Mouse (Mus musculus) kidney, adult 8-10 months (tissue): Measurements from ENCODE around the gene Ring1.
"Not testable (repeated sequence)": the region's sequence is repeated elsewhere in the genome, so short reads cannot be mapped to it uniquely, and the experiment has no call there.

Experiments
- DNase-seq, 2 experiments: peaks; one replicate each; pipeline ENCODE4 v3.0.0; 2022

The Ring1 gene

DNA sequence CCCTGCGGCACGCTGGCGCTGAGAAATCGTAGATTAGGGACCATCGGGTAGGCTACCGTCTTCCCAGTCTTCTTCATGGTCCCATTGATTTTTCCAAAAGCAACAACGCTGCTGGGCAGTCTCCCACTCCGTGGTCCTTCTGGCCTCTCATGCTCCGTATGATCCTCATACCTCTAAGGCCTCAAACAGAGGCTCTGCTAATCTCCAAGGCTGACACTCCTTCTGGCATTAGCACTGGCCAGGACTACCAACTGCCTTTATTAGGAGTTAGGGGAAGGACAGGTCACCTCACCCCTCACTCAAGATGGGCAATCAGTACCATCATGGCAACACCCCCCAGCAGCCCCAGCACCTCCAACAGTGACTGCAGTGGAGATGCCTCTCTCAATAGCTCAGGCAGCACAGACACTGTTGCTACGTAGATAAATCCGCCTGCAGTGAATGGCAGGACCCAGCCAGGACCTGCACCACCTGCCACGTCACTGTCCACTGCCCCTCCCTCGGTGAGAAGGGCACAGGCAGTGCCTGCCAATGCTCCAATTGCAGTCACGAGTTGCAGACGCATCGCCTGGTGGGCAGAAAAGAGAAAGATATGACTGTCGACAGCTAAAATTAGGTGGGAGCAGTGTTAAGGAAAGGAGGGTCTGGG is 4.1 kb upstream of the Ring1 start:
- DNase-seq = peak in 1 of 2 experiments; percentile 14

DNA sequence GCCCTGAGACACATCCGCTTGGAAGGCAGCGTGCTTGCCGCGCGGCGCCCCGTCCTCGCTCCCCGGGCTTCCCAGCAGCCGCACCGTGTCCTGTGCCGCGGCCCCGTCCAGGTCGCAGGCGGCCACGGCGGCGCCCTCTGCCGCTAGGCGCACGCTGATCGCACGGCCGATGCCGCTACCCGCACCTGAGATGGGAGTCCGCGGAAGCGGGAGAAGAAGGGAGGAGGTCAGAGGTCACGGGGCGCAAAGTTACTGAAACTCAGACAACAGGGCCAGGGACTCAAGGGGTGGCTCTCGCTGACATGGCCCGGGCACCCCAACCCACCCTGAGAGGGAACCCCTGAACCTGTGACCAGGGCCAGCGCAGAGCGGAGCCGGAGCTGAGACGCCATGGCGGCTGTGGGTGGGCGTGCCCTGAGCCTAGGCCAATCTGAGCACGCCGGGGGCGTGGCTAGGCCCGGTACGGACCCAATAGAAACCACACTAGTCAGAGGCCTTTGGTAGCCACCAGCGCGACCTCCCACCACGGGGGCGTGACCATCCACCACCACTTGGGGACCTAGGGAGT is 3.3 kb upstream of the Ring1 start, which contains the start of gene H2-Ke6:
TSS of gene H2-Ke6 (minus strand) at position 405 of the 568 bp plus-strand sequence.
- DNase-seq = peak; percentile 95 to 97

DNA sequence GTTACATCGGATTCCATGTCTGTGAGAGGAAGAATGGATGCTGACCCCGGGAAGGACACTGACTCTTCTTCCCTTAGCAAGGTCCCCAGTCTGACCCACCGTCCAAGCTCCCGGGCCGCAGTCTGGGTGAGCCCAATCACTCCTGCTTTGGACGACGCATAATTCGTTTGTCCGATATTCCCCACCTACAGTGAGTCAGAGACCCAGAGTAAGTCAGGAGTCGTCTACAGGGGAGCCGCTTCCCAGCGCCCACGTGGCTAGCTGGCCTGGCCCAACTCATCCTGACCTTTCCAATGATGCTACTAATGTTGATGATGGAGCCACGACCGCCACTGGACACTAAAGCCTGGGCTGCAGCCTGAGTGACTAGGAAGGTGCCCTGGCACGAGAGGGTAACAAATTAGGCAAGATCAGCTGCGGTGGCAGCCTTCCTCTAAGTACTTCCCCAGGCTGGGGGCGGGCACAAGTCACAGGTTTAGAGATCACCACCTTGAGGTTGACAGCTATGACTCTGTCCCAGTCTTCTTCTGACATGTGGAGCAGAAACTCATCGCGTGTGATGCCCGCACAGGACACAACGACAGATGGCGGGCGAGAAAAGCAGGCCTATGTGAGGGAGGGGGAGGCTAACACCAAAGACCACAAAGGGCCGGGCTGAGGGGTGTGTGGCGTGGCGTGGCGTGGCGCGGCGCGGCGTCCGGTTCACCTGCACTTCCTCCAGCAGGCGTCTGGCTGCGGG is 2.6 kb upstream of the Ring1 start:
- peak; percentile 28 to 37 for DNase-seq

DNA sequence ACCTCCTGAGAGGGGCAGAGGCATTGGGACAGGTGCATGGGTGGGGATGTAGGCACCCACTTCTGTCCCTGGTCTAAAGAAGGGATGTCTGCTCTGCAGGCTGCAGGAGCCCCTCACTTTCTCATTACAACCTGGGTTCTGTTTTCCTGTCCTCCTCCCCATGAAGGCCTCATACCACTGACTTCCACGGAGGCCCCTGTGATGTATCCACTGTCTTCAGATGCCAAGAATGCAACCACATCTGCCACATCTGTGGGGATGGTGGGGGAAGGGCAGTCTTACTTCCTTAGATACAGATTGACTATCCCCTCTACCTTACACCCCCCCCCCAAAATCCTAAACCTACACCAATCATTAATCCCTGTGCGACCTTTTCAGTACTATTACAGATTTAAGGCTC is 1.7 kb upstream of the Ring1 start:
- DNase-seq = peak in 1 of 2 experiments; percentile 15

DNA sequence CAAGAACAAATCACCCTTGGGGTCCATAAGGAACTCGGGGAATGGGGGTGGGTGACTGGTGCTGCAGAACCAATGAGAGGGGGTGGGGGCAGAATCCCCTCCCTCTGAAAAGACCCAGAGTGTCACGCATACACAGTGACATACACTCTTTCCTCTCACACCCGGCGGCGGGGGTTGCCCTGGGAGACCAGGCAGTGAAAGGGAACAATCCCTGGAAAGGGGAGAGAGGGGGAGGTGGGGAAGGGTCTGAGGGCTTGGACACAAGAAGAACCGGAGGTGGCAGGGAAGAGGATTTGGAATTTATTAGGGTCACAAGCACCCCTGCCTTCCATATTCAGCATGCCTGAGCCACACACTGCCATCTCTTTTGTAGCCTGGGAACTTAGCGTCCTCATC is 1.3 kb upstream of the Ring1 start:
- no peak for DNase-seq

DNA sequence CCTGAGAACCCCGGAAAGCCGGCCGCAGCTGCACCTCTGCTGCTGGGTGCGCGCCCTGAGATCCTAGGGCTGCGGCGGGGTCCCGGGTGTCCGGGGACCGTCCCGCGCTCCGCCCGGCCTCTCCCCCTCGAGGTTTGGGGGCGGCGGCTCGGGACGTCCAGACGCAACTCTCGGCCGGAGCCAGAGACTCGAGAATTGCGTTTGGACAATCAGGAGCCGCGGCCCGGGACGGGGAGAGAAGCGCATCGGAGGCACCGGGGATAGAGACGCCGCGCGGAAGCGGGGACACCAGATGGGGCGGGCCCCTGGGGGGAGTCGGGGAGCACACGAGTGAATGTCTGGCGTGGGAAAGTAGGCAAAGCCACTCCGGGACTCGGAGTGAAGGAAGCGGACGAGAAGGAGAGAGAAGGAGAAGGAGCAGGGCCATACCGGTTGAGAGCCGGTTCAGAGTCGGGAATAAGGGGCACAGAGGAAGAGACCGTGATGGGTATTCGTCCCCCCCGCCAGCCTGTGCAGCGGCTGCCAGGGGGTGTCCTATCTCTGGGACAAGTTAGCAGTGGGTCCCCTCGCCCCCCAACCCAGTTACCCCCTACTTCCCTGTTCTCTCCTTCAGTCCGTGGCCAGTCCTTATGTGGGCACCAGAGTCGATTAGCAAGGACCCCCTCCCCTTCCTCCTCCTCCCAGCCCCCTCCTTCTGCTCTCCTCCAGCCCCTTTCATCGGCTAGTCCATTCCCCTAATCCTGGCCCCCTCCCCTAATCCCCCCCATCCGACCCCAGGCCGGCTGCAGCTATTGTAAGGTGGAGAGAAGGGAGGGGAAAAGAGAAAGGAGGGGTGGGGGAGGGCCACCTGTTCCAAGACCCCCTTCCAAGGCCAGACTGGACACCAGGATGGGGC is 628 bp upstream of the Ring1 start:
- no peak for DNase-seq

DNA sequence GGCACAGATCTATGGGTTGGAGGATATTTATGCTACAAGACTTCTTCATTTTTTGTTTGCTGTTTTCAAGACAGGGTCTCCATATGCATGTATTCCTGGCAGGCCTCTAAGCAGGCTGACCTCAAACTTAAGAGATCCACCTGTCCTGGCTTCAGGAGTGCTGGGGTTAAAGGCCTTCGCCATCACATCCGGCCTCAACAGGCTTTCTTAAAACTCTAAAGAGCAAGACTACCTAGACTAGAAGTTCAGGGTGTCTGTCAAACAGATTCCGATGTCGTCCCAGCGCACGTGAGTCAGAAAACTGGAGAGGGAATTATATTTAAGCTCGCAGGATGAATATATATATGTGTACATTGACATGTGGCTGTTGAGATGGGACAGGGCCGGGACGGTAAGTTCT is 802 bp downstream of the Ring1 start:
- DNase-seq = no peak

DNA sequence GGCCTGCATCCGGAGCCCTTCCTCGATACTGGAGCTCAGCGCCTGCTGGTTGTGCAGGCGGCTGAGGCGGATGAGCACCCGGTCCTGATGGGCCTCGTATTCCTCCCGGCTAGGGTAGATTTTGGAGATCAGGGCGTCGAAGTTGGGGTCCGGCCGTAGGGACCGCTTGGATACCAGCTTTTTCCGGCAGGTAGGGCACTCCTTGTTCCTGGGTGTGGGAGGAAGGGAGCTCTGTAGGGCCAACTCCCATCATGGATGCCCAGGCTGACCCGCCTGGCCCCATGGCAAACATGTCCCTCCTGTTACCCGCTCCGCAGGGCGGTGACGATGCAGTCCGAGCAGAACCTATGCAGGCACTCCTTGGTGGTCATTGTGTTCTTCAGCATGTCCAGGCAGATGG is 1.5 kb downstream of the Ring1 start:
- DNase-seq = no peak

DNA sequence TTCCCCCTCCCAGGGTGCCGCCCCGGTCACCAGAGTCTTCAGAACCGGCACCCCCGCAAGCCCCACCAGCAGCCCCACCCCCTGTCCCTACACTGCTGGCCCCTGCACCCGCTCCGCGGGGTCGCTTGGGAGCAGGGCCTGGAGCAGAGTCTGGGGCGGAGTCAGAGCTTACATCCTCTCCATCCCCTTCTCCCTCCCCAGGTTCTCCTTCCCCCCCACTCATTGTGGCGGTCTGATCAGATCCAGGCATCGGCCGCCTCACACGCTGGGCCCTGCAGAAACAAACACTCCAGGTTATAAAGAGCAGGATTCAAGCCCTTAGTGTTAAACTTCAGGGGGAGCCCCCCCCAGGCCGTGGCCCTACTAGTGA is 2.1 kb downstream of the Ring1 start:
- no peak for DNase-seq

DNA sequence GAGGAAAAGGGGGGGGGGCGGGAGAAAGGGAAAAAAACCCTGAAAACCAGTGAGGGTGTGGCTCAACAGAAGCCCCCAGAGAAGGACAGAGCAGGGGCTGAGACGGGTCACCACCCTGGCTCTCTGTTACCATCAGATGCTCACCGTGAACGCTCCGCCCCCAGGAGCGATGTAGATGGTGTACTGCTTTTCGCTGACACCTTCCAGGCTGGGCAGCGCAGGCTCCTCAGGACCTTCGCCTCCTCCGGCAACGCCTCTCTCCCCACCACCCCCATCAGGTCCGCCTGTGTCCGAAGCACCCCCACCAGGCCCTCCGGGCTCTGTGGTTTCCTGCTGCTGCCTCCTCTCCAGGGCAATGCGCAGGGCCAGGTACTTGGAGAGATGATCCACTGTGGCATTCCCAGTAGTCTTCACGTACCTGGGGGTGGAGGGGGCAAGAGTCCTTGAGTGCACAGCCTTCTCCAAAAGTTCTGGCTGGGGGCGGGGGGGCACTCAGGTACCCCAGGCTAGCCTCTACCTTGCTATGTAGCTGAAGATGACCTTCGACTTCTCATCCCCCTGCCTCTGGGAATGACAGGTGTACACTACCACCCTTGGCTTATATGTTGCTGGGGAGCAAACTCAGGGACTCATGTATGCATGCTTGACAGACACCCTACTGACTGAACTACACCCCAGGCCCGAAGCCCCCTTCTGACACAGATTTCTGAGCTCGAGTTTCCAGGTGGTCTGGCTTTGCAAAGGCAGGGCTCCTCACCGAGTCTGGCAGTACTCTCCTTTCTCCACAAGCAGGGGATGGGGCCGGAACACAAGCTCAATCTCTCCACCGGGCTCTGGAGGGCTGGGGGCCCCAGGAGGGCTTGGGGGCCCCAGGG is 2.7 kb downstream of the Ring1 start:
- no peak for DNase-seq

DNA sequence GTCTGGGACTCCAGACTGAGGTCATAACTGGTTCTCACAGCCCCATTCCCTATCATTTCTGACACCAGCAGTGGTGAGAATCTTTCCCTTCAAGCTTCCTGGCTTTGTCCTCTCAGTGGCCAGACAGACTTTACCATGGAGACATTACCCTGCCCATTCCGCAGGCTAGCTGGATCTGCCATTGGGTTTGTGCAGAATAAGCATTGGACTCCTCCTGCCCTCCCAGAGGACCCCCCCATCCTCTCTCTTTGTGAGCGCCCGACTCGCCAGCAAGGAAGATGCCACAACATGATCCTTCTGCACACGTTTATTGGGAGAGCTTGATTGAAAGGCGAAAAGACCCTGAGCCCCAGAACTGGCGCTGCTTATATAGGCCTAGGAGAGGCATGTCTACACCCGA is 11.0 kb downstream of the Ring1 start:
- no peak for DNase-seq

DNA sequence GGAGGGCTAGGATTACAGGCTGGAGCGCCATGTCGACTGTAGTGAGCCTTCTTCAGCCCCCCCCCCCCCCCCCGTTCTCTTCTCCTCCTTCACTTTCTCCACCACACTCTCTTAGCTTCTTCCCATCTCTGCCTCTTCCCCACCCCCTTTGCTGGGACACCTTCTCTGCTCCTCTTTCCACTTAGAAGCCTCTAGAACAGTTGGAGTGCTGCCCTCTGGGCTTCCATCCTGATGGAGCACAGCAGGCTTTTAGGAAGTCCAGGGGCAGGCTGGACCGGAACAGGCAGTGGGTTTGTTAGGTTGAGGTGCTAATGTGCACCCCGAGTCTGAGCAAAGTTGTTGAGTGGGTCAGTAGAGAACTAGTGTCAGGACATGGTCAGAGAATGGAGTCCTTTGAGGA is 14.3 kb downstream of the Ring1 start:
- no peak for DNase-seq

DNA sequence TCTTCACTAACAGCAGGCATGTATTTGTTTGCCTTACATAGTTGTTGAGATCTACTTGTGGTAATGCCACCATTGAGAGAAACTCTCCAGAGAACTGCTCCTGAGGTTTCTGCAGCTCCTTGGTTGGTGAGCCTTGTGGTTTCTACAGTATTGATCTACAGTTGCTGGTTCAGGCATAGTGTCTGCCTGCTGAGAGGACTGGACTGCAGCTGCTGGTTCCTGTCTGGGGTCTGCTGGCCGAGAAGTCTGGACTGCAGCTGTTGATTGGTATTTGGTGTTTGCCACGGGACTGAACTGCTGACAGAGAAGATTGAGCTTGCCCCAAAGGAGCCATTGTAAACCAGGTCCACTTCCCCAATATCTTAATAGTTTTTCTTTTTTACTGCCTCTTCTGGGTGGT is 17.9 kb downstream of the Ring1 start:
- no peak for DNase-seq

DNA sequence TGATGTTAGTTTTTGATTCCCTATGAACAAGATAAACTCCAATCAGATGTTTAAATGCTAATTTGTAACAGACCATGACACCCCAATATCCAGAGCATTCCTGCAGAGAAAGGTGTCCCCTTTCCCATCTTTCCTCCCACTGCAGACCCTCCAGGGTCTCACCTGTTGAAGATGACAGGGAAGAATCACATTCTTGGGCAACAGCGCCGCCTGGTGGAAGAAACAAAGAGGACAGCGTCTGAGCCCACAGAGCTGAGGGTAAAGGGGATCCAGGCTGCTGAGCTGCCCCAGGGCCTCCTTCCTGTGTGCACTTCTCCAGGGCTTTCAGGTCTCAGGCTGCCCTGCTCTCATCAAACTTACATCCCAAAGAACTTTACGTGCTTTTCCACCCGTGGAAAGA is 21.1 kb downstream of the Ring1 start:
- no peak for DNase-seq

DNA sequence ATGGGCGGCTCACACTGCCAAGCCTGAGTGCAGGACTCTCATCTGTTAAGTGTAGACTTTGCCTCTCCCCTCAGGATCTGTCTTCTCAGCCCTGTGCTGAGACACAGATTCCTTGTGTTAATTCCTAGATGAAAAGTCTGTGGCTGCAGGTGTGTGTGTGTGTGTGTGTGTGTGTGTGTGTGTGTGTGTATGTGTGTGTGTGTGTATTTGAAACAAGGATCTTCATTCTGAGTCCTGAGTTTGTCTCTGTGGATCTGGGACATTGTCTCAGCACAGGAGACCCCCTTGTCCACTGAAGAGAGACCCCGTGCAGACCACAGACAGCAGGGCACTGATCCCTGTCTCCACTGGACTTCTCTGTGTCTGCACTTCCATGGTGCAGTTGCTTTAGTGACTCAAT is 23.7 kb downstream of the Ring1 start:
- not testable (repeated sequence) for DNase-seq

DNA sequence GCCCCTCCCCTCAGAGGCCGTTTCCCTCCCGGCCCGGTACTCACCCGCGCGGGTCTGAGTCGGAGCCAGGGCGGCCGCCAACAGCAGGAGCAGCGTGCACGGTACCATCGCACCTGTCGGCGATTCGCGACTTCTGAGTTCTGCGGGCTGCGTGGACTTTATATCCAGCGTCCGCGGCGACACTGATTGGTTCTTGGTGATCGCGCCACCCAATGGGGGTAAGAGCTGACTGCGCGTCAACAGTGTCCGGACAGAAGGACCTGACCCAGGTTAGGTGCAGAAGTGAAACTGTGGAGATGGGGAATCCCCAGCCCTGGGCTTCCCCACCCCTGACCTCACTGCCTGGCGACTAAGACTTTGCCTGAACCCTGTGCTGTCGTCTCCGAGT is 24.3 kb downstream of the Ring1 start, which contains the start of gene H2-K1:
TSS of gene H2-K1 (minus strand) at position 198 of the 388 bp plus-strand sequence.
- DNase-seq = peak; percentile 94 to 95

DNA sequence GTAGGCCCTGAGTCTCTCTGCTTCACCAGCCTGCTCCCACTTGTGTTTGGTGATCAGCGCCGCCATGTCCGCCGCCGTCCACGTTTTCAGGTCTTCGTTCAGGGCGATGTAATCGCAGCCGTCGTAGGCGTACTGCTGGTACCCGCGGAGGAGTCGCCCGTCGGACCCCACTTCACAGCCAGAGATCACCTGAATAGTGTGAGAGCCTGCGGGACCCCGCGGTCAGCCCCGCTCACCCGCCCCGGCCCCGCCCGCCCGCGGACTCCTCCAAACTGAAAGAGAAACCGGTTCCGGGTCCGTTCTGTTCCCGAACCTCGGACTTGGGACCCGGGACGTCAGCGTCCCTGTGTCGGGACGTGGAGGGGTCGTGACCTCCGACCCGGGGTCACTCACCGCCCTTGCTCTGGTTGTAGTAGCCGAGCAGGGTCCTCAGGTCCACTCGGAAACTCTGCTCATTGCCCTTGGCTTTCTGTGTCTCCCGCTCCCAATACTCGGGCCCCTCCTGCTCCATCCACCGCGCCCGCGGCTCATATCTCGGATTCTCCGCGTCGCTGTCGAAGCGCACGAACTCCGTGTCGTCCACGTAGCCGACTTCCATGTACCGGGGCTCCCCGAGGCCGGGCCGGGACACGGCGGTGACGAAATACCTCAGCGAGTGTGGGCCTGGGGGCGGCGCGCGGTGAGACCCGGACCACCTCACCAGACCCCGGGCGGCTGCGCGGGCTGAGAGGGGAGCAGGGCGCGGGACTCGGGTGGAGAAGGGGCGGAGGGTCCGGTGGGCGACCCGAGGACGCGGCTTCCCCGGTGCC is 24.9 kb downstream of the Ring1 start:
- DNase-seq = peak in 1 of 2 experiments; percentile 35

DNA sequence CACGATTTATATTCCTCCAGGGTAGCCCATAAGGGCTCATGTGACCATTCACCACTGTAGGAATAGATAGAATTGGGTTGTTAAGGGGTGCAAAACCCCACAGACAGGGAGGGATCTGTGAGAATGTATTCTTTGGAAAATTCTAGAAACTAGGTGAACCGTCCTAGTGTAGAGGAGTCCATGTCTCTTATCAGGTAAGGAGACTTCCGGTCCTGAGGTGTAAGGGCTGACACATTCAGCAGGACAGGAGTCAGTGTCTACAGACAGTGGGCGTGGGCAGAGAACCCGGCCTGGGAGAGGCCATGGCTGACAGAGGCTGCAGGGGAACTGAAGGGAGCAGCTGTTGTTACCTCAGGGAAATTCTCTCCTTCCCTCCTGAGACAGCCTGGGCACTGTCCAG is 25.8 kb downstream of the Ring1 start:
- not testable (repeated sequence) for DNase-seq

DNA sequence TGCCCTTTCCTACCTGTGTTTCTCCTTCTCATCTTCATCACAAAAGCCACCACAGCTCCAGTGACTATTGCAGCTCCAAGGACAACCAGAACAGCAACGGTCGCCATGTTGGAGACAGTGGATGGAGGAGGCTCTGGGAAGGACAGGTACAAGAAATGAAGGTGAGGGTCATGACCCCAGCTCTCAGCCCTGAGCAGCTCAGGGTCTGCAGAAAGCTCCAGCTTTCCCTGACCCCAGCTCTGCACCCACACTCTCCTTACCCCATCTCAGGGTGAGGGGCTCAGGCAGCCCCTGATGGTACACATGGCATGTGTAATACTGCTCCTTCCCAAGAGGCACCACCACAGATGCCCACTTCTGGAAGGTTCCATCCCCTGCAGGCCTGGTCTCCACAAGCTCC is 27.5 kb downstream of the Ring1 start:
- DNase-seq = not testable (repeated sequence)

DNA sequence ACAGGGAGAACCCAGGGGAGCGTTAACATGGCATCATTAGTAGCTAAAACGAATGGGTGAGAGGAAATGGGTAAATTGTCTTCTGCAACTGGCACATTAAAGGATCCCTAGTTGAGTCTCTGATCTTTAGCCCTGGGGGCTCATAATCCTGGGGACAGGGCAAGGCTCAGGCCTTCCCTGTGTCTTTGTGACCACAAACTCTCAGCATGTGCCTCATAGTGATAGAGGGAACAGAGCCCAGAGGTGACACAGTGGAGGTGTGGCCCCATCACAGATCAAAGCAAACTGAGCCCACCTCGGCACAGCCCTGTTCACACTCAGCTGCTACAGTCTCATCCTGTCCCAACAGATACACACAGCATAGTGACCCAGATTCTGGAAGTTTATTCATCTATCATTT is 28.8 kb downstream of the Ring1 start:
- no peak for DNase-seq

DNA sequence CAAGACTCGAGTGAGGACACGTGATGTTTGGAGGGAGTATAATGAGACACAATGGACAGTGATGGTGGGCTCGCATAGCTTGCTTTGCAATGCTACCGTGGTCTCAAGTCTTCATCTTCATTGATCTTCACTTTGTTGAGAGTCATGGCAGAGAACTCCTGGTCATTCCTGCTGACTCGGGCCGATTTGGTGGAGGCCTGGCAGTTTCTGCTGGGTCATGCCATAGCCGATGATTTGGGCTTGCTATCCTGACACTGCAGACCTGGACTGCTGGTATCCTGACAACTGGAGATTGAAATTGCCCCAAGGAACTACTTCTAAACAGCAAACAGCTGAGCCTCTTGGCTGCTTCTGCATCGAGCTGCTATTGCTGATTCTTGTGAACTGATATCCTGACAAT is 29.5 kb downstream of the Ring1 start:
- no peak for DNase-seq
